Mouse (Mus musculus) forebrain, embryonic 13.5 days (tissue): ENCODE results near the gene Tnfaip2. TPM values are rescaled to one million over a fixed set of nuclear protein-coding genes. Genes with fewer than 3 reads are reported as not detected.

Experiments used
- ATAC-seq: fragments of 200-750 bp; cut with Nextera tagmentation; 2 replicates; pipeline ENCODE4 v1.8.0; 2017
- H3K27ac ChIP-seq: fragments of 300-500 bp; sonication (generic); 2 replicates; pipeline ENCODE4 v1.5.1; 2015; ENCODE audit warnings: inconsistent platforms, mild to moderate bottlenecking, moderate library complexity
- H3K27me3 ChIP-seq: fragments of 300-500 bp; sonication (generic); 2 replicates; pipeline ENCODE4 v1.6.1; 2015; ENCODE audit warnings: mild to moderate bottlenecking, inconsistent platforms
- H3K36me3 ChIP-seq: fragments of 300-500 bp; sonication (generic); 2 replicates; pipeline ENCODE4 v1.6.1; 2015; ENCODE audit warnings: mild to moderate bottlenecking, inconsistent platforms; ENCODE audit not compliant: poor library complexity, severe bottlenecking
- H3K4me1 ChIP-seq: fragments of 300-500 bp; sonication (generic); 2 replicates; pipeline ENCODE4 v1.6.1; 2015; ENCODE audit warnings: inconsistent platforms
- H3K4me2 ChIP-seq: fragments of 300-500 bp; sonication (generic); 2 replicates; pipeline ENCODE4 v1.6.1; 2015; ENCODE audit warnings: inconsistent platforms, mild to moderate bottlenecking, moderate library complexity
- H3K4me3 ChIP-seq: fragments of 300-500 bp; sonication (generic); 2 replicates; pipeline ENCODE4 v1.5.1; 2015; ENCODE audit warnings: mild to moderate bottlenecking, inconsistent platforms
- H3K9ac ChIP-seq: fragments of 300-500 bp; sonication (generic); 2 replicates; pipeline ENCODE4 v1.6.1; 2015; ENCODE audit warnings: mild to moderate bottlenecking, inconsistent platforms
- H3K9me3 ChIP-seq: fragments of 300-500 bp; sonication (generic); replicated peaks from 2 replicates; pipeline ENCODE4 v1.6.1; 2016; ENCODE audit warnings: inconsistent platforms
- WGBS: fragments of 180-500 bp; shearing (Covaris S2); methylation state at CpG from one replicate; pipeline ENCODE4 v1.1.7; 2015; 5-methylcytosine and 5-hydroxymethylcytosine counted together
- polyA plus RNA-seq: library from polyadenylated mRNA; unstranded; fragments of >200 nt; fragmentation: Nextera tagmentation; extraction: Ambion mirVana; gene quantifications from 2 replicates; pipeline ENCODE4 v1.2.1, GENCODE M21; 2015

Gene Tnfaip2
- polyA plus RNA-seq, 1 experiment from 2014 or later: 1.2 TPM

- H3K9ac ChIP-seq: peak overlapping the region; percentile 56
- H3K4me1 ChIP-seq: peaks cover 38% of the 10 kb centered on the region
- H3K36me3 ChIP-seq: no peaks in the 10 kb centered on the region
- H3K9me3 ChIP-seq: no peaks in the 10 kb centered on the region
- no peak overlapping the region for H3K27ac ChIP-seq
- ATAC-seq: peak; percentile 64; the same call in 1 of the 2 replicates
- peak overlapping the region; percentile 71 for H3K4me2 ChIP-seq
- peak overlapping the region; percentile 37 for H3K4me3 ChIP-seq
- 1% methylated on average over 40 of the region's 40 CpGs for WGBS
- peaks cover 83% of the 10 kb centered on the region for H3K27me3 ChIP-seq
Observed at GRCm38 (mm10) chr12:111428961-111429911, 13.0 kb upstream of the Tnfaip2 start.

GRCm38 (mm10) chr12:111430049-111430867, 12.0 kb upstream of the Tnfaip2 start:
- Histone ChIP-seq H3K4me3 (peak overlapping the region; percentile 37), H3K36me3 (no peaks in the 10 kb centered on the region), H3K4me1 (peaks cover 40% of the 10 kb centered on the region), H3K27ac (no peak overlapping the region), H3K9ac (peak overlapping the region; percentile 56), H3K27me3 (peaks cover 77% of the 10 kb centered on the region), H3K4me2 (peak overlapping the region; percentile 71), H3K9me3 (no peaks in the 10 kb centered on the region)
- 16% methylated on average over 27 of the region's 27 CpGs for WGBS
- no peak for ATAC-seq

GRCm38 (mm10) chr12:111430868-111431817, 11.1 kb upstream of the Tnfaip2 start:
- WGBS: 25% methylated on average over 14 of the region's 14 CpGs
- ATAC-seq: no peak
- Histone ChIP-seq H3K4me1 (peaks cover 38% of the 10 kb centered on the region), H3K4me2 (no peak overlapping the region), H3K9ac (no peak overlapping the region), H3K4me3 (no peak overlapping the region), H3K27ac (no peak overlapping the region), H3K36me3 (no peaks in the 10 kb centered on the region), H3K27me3 (peaks cover 70% of the 10 kb centered on the region), H3K9me3 (no peaks in the 10 kb centered on the region)

- H3K4me3 ChIP-seq: no peak overlapping the region
- peaks cover 72% of the 10 kb centered on the region for H3K27me3 ChIP-seq
- 40% methylated on average over 4 of the region's 4 CpGs for WGBS
- H3K9ac ChIP-seq: no peak overlapping the region
- ATAC-seq: no peak
- no peak overlapping the region for H3K4me2 ChIP-seq
- no peak overlapping the region for H3K27ac ChIP-seq
- peaks cover 38% of the 10 kb centered on the region for H3K4me1 ChIP-seq
- H3K9me3 ChIP-seq: no peaks in the 10 kb centered on the region
- H3K36me3 ChIP-seq: no peaks in the 10 kb centered on the region
Observed at GRCm38 (mm10) chr12:111432097-111432496, 10.2 kb upstream of the Tnfaip2 start.

GRCm38 (mm10) chr12:111432751-111433331, 9.4 kb upstream of the Tnfaip2 start:
- Histone ChIP-seq H3K4me2 (no peak overlapping the region), H3K4me1 (peaks cover 34% of the 10 kb centered on the region), H3K4me3 (no peak overlapping the region), H3K9me3 (no peaks in the 10 kb centered on the region), H3K9ac (no peak overlapping the region), H3K27ac (no peak overlapping the region), H3K36me3 (no peaks in the 10 kb centered on the region), H3K27me3 (peaks cover 73% of the 10 kb centered on the region)
- ATAC-seq: no peak
- 69% methylated on average over 4 of the region's 5 CpGs for WGBS

- H3K36me3 ChIP-seq: no peaks in the 10 kb centered on the region
- 27% methylated on average over 6 of the region's 7 CpGs for WGBS
- peak overlapping the region; percentile 36 for H3K27ac ChIP-seq
- H3K4me2 ChIP-seq: no peak overlapping the region
- H3K4me3 ChIP-seq: no peak overlapping the region
- peaks cover 20% of the 10 kb centered on the region for H3K4me1 ChIP-seq
- H3K9ac ChIP-seq: no peak overlapping the region
- peaks cover 71% of the 10 kb centered on the region for H3K27me3 ChIP-seq
- no peaks in the 10 kb centered on the region for H3K9me3 ChIP-seq
- ATAC-seq: 0 out of 2 replicates have a peak, but pooled peaks have one; percentile 65
Observed at GRCm38 (mm10) chr12:111434164-111434744, 8.0 kb upstream of the Tnfaip2 start.

- Histone ChIP-seq H3K4me2 (no peak overlapping the region), H3K4me3 (no peak overlapping the region), H3K27me3 (peaks cover 70% of the 10 kb centered on the region), H3K9me3 (no peaks in the 10 kb centered on the region), H3K36me3 (no peaks in the 10 kb centered on the region), H3K4me1 (peaks cover 14% of the 10 kb centered on the region; the same call in 1 of the 2 replicates), H3K9ac (no peak overlapping the region), H3K27ac (peak overlapping the region; percentile 36)
- WGBS: 66% methylated on average over 8 of the region's 8 CpGs
- no peak for ATAC-seq
Observed at GRCm38 (mm10) chr12:111434745-111435327, 7.4 kb upstream of the Tnfaip2 start.

GRCm38 (mm10) chr12:111436170-111436569, 6.1 kb upstream of the Tnfaip2 start:
- WGBS: 87% methylated on average over 3 of the region's 3 CpGs
- H3K4me2 ChIP-seq: no peak overlapping the region
- ATAC-seq: no peak
- peaks cover 69% of the 10 kb centered on the region for H3K27me3 ChIP-seq
- H3K4me3 ChIP-seq: no peak overlapping the region
- no peaks in the 10 kb centered on the region for H3K36me3 ChIP-seq
- no peak overlapping the region for H3K9ac ChIP-seq
- H3K9me3 ChIP-seq: no peaks in the 10 kb centered on the region
- no peak overlapping the region for H3K27ac ChIP-seq
- H3K4me1 ChIP-seq: 0 out of 2 replicates have a peak, but pooled peaks cover 3% of the 10 kb centered on the region

GRCm38 (mm10) chr12:111436640-111437039, 5.6 kb upstream of the Tnfaip2 start:
- H3K9me3 ChIP-seq: no peaks in the 10 kb centered on the region
- H3K36me3 ChIP-seq: no peaks in the 10 kb centered on the region
- WGBS: 88% methylated on average over 8 of the region's 8 CpGs
- ATAC-seq: no peak
- peaks cover 69% of the 10 kb centered on the region for H3K27me3 ChIP-seq
- no peak overlapping the region for H3K4me3 ChIP-seq
- H3K4me1 ChIP-seq: 0 out of 2 replicates have a peak, but pooled peaks cover 3% of the 10 kb centered on the region
- H3K9ac ChIP-seq: no peak overlapping the region
- no peak overlapping the region for H3K4me2 ChIP-seq
- H3K27ac ChIP-seq: no peak overlapping the region

GRCm38 (mm10) chr12:111437222-111437900, 4.9 kb upstream of the Tnfaip2 start:
- WGBS: 77% methylated on average over 5 of the region's 5 CpGs
- Histone ChIP-seq H3K9me3 (no peaks in the 10 kb centered on the region), H3K27me3 (peaks cover 69% of the 10 kb centered on the region), H3K4me1 (peaks cover 9% of the 10 kb centered on the region), H3K36me3 (no peaks in the 10 kb centered on the region), H3K4me2 (no peak overlapping the region), H3K27ac (no peak overlapping the region), H3K4me3 (no peak overlapping the region), H3K9ac (no peak overlapping the region)
- no peak for ATAC-seq
